Mouse (Mus musculus): ENCODE measurements at regions not wholly inside any gene's neighbourhood (a gene's known extent, or its start where the extent isn't known, plus 50 kb on each side); places are given as distances from the start of the nearest gene placed in this dataset.
A peak's percentile ranks its signal among the peaks of the same experiment; 100 is the strongest.

DNA sequence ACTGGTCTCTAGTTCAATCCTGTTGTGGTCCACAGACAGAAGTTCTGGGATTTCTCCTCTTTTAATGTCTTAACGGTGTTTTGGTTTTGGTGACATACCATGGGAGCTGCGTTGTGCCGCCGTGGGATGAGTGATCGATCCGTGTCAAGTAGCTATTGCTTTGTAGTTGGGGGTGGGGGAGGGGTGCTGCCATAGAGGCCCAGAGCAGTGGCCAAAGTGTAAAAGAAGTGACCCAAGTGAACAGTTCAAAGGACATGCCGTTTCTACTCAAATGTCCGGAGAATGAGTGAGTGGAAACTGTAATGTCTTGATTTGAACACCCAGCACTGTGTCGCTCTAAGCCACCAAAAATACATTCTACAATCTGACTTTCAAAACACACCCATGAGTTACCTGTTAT lies 123.7 kb upstream of the Rpl34 start:
- Histone ChIP-seq H3K27me3 (replicated peaks; ENCODE audit: control insufficient read depth, insufficient read depth, low read length) (no peaks in the 10 kb centered on the region), H3K4me2 (ENCODE audit: low read length) (no peak overlapping the region), H3K4me3 (ENCODE audit: low read depth, low read length) (no peak overlapping the region), H3K27ac (ENCODE audit: low read depth) (no peak overlapping the region), H3K9ac (ENCODE audit: low read length) (no peak overlapping the region), H3K4me1 (replicated peaks; ENCODE audit: control insufficient read depth, insufficient read depth, low read length) (no peaks in the 10 kb centered on the region), H3K36me3 (ENCODE audit: control insufficient read depth, insufficient read depth, low read length) (no peaks in the 10 kb centered on the region), H3K9me3 (ENCODE audit: control insufficient read depth, low read length) (no peaks in the 10 kb centered on the region)
- 77% methylated on average over 9 of the region's 9 CpGs for WGBS
- ATAC-seq (replicated peaks; ENCODE audit: low FRiP score, low TSS enrichment, low read depth) (no peak), DNase-seq (ENCODE audit: low spot score) (no peak)

- DNase-seq (ENCODE audit: low spot score): no peak
- Histone ChIP-seq H3K4me1 (replicated peaks; ENCODE audit: control insufficient read depth, insufficient read depth, low read length) (no peaks in the 10 kb centered on the region), H3K9ac (ENCODE audit: low read length) (no peak overlapping the region), H3K4me2 (ENCODE audit: low read length) (no peak overlapping the region), H3K27me3 (replicated peaks; ENCODE audit: control insufficient read depth, insufficient read depth, low read length) (no peaks in the 10 kb centered on the region), H3K9me3 (ENCODE audit: control insufficient read depth, low read length) (no peaks in the 10 kb centered on the region), H3K4me3 (ENCODE audit: low read depth, low read length) (no peak overlapping the region), H3K36me3 (ENCODE audit: control insufficient read depth, insufficient read depth, low read length) (no peaks in the 10 kb centered on the region), H3K27ac (ENCODE audit: low read depth) (no peak overlapping the region)
- WGBS: 52% methylated on average over 5 of the region's 5 CpGs
- no peak for ATAC-seq (replicated peaks; ENCODE audit: low FRiP score, low TSS enrichment, low read depth)
Observed at GRCm38 (mm10) chr3:130850766-130851308, 120.6 kb upstream of the Rpl34 start.

DNA sequence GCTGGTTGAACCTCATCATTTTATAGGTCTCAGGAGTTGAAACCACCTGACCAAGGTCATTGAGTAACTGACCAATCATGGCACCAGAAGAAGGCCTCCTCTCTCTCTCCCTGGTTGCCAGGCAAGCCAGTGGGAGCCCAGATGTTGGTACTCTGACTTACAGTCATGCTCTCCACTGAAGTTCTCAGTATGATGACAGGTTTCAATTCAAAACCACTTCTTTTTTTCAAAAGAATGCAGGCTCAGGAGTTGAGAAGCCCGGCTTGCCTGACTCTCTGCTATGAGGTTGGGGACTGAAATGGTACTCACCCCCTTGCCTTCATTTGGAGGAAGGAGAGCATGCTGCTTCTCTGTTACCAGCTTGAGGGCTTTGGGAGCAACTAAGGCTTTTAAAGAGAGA lies 111.6 kb upstream of the Rpl34 start:
- ATAC-seq (replicated peaks; ENCODE audit: low FRiP score, low TSS enrichment, low read depth): no peak

DNA sequence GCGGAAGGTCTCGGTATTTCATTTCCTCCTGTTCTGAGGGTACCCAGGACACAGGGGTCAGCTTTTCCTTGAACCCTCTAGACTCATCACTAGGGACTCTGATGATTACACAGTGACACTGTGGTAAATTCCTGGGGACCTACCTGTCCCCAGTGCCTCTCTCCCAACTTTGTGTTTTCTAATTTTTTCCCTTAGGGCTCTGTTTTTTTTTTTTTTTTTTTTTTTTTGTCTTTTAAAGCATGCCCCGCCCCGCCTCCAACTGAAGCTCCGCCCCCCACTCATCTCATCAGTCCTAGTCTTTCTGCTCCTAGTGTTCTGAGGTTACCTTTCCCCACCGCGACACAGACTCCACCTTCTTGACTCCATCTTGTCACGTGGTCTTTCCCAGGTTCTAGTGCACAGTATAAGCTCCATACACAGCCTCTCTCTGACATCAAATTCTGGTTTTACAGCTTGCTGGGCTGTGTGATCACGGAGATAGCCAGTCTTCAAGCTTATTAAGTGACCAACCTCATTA lies 109.8 kb upstream of the Rpl34 start:
- H3K36me3 ChIP-seq (ENCODE audit: control insufficient read depth, insufficient read depth, low read length): no peaks in the 10 kb centered on the region

More for the DNA sequence above, 111.6 kb upstream of the Rpl34 start:
- H3K9ac ChIP-seq (ENCODE audit: low read length): no peak overlapping the region
- no peak overlapping the region for H3K4me2 ChIP-seq (ENCODE audit: low read length)
- no peaks in the 10 kb centered on the region for H3K9me3 ChIP-seq (ENCODE audit: control insufficient read depth, low read length)
- no peaks in the 10 kb centered on the region for H3K36me3 ChIP-seq (ENCODE audit: control insufficient read depth, insufficient read depth, low read length)
- 88% methylated on average over 1 of the region's 1 CpGs for WGBS
- DNase-seq (ENCODE audit: low spot score): no peak
- no peak overlapping the region for H3K27ac ChIP-seq (ENCODE audit: low read depth)
- H3K4me3 ChIP-seq (ENCODE audit: low read depth, low read length): no peak overlapping the region
- H3K27me3 ChIP-seq (replicated peaks; ENCODE audit: control insufficient read depth, insufficient read depth, low read length): no peaks in the 10 kb centered on the region
- no peaks in the 10 kb centered on the region for H3K4me1 ChIP-seq (replicated peaks; ENCODE audit: control insufficient read depth, insufficient read depth, low read length)

DNA sequence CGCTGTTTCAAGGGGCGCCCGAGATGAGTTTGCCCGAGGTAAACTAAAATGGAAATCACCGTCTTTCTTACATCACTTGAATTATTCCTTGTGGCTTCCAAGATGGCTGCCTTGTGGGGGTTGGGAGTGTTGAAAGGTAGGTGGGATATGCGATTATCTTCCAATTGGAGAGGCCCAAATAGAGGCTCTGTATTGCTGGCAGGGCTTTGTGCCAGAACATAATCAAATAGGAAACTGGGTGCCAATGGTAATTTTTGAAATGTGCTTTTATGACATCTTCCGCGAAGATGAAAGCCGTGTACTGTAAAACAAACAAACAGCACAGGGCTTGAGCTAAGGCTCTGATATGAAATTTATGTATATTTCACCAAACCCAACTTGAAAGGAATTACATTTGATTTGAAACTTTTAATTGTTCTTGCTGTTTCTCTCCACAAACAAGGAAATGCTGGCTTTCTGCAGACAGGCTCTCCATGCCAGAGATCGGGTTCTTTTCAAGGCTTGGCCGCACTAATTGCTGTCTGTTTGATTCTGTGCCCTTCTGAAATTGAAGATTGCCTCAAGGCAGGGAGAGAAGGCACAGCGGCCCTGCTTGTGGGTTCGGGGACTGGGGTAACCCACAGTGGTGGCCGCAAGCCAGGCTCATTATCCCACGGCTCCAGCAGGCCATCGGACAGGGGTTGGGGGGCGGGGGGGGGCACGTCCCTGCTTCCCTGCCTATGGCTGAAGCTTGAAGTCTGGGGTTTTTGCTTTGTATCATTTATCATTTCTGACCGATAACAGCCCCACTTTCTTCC lies 108.6 kb upstream of the Rpl34 start:
- no peak for DNase-seq (ENCODE audit: low spot score)
- Histone ChIP-seq H3K27me3 (replicated peaks; ENCODE audit: control insufficient read depth, insufficient read depth, low read length) (no peaks in the 10 kb centered on the region), H3K4me3 (ENCODE audit: low read depth, low read length) (no peak overlapping the region), H3K4me1 (replicated peaks; ENCODE audit: control insufficient read depth, insufficient read depth, low read length) (no peaks in the 10 kb centered on the region), H3K27ac (ENCODE audit: low read depth) (no peak overlapping the region), H3K36me3 (ENCODE audit: control insufficient read depth, insufficient read depth, low read length) (no peaks in the 10 kb centered on the region), H3K9ac (ENCODE audit: low read length) (no peak overlapping the region), H3K9me3 (ENCODE audit: control insufficient read depth, low read length) (no peaks in the 10 kb centered on the region), H3K4me2 (ENCODE audit: low read length) (no peak overlapping the region)
- no peak for ATAC-seq (replicated peaks; ENCODE audit: low FRiP score, low TSS enrichment, low read depth)
- 76% methylated on average over 19 of the region's 19 CpGs for WGBS

More for the DNA sequence above, 109.8 kb upstream of the Rpl34 start:
- Histone ChIP-seq H3K9me3 (ENCODE audit: control insufficient read depth, low read length) (no peaks in the 10 kb centered on the region), H3K9ac (ENCODE audit: low read length) (no peak overlapping the region), H3K4me1 (replicated peaks; ENCODE audit: control insufficient read depth, insufficient read depth, low read length) (no peaks in the 10 kb centered on the region), H3K27ac (ENCODE audit: low read depth) (no peak overlapping the region), H3K27me3 (replicated peaks; ENCODE audit: control insufficient read depth, insufficient read depth, low read length) (no peaks in the 10 kb centered on the region), H3K4me2 (ENCODE audit: low read length) (no peak overlapping the region), H3K4me3 (ENCODE audit: low read depth, low read length) (no peak overlapping the region)
- ATAC-seq (replicated peaks; ENCODE audit: low FRiP score, low TSS enrichment, low read depth) (no peak), DNase-seq (ENCODE audit: low spot score) (no peak)
- WGBS: 85% methylated on average over 9 of the region's 9 CpGs

- Histone ChIP-seq H3K4me1 (replicated peaks; ENCODE audit: control insufficient read depth, insufficient read depth, low read length) (no peaks in the 10 kb centered on the region), H3K27ac (ENCODE audit: low read depth) (no peak overlapping the region; the same call in 1 of the 2 replicates), H3K9me3 (ENCODE audit: control insufficient read depth, low read length) (no peaks in the 10 kb centered on the region), H3K4me3 (ENCODE audit: low read depth, low read length) (no peak overlapping the region), H3K36me3 (ENCODE audit: control insufficient read depth, insufficient read depth, low read length) (no peaks in the 10 kb centered on the region), H3K4me2 (ENCODE audit: low read length) (no peak overlapping the region), H3K9ac (ENCODE audit: low read length) (no peak overlapping the region), H3K27me3 (replicated peaks; ENCODE audit: control insufficient read depth, insufficient read depth, low read length) (no peaks in the 10 kb centered on the region)
- no peak for ATAC-seq (replicated peaks; ENCODE audit: low FRiP score, low TSS enrichment, low read depth)
- WGBS: 86% methylated on average over 5 of the region's 5 CpGs
- no peak for DNase-seq (ENCODE audit: low spot score)
Observed at GRCm38 (mm10) chr3:130833722-130834121, 103.5 kb upstream of the Rpl34 start.

GRCm38 (mm10) chr3:130833082-130833481 lies 102.9 kb upstream of the Rpl34 start:
- Histone ChIP-seq H3K27me3 (replicated peaks; ENCODE audit: control insufficient read depth, insufficient read depth, low read length) (no peaks in the 10 kb centered on the region), H3K9ac (ENCODE audit: low read length) (no peak overlapping the region), H3K27ac (ENCODE audit: low read depth) (peak overlapping the region; percentile 34), H3K4me1 (replicated peaks; ENCODE audit: control insufficient read depth, insufficient read depth, low read length) (no peaks in the 10 kb centered on the region), H3K4me2 (ENCODE audit: low read length) (no peak overlapping the region), H3K9me3 (ENCODE audit: control insufficient read depth, low read length) (no peaks in the 10 kb centered on the region), H3K4me3 (ENCODE audit: low read depth, low read length) (no peak overlapping the region), H3K36me3 (ENCODE audit: control insufficient read depth, insufficient read depth, low read length) (no peaks in the 10 kb centered on the region)
- ATAC-seq (replicated peaks; ENCODE audit: low FRiP score, low TSS enrichment, low read depth) (peak; percentile 90), DNase-seq (ENCODE audit: low spot score) (peak; percentile 54)
- WGBS: 58% methylated on average over 9 of the region's 9 CpGs

GRCm38 (mm10) chr3:130831788-130832187 lies 101.6 kb upstream of the Rpl34 start:
- Histone ChIP-seq H3K4me1 (replicated peaks; ENCODE audit: control insufficient read depth, insufficient read depth, low read length) (no peaks in the 10 kb centered on the region), H3K27me3 (replicated peaks; ENCODE audit: control insufficient read depth, insufficient read depth, low read length) (no peaks in the 10 kb centered on the region), H3K9me3 (ENCODE audit: control insufficient read depth, low read length) (no peaks in the 10 kb centered on the region), H3K36me3 (ENCODE audit: control insufficient read depth, insufficient read depth, low read length) (no peaks in the 10 kb centered on the region), H3K4me3 (ENCODE audit: low read depth, low read length) (no peak overlapping the region), H3K27ac (ENCODE audit: low read depth) (no peak overlapping the region), H3K4me2 (ENCODE audit: low read length) (no peak overlapping the region), H3K9ac (ENCODE audit: low read length) (no peak overlapping the region)
- 91% methylated on average over 6 of the region's 6 CpGs for WGBS
- DNase-seq (ENCODE audit: low spot score): no peak
- ATAC-seq (replicated peaks; ENCODE audit: low FRiP score, low TSS enrichment, low read depth): no peak

DNA sequence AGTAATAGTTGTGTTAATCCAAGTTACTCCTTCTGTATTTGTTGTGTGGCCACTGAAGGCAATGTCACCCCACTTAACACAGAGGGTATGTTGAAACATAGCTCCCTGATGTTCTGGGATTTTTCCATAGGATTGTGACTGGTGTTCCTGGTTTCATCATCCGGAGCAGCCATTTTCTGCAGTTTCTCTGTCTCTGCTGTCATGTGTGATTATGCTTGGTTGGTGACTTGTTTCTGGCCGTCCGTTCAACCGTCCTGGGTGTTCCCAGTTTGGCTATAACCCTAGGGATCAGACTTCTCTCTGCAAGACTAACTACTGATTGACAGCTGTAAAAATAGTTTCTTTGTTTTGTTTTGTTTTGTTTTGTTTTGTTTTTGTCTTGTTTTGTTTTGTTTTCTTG lies 98.1 kb upstream of the Rpl34 start:
- no peaks in the 10 kb centered on the region for H3K9me3 ChIP-seq (ENCODE audit: control insufficient read depth, low read length)
- H3K4me2 ChIP-seq (ENCODE audit: low read length): no peak overlapping the region
- 87% methylated on average over 4 of the region's 4 CpGs for WGBS
- no peak overlapping the region for H3K9ac ChIP-seq (ENCODE audit: low read length)
- DNase-seq (ENCODE audit: low spot score): no peak
- no peaks in the 10 kb centered on the region for H3K4me1 ChIP-seq (replicated peaks; ENCODE audit: control insufficient read depth, insufficient read depth, low read length)
- H3K36me3 ChIP-seq (ENCODE audit: control insufficient read depth, insufficient read depth, low read length): no peaks in the 10 kb centered on the region
- no peak for ATAC-seq (replicated peaks; ENCODE audit: low FRiP score, low TSS enrichment, low read depth)
- no peak overlapping the region for H3K4me3 ChIP-seq (ENCODE audit: low read depth, low read length)
- no peaks in the 10 kb centered on the region for H3K27me3 ChIP-seq (replicated peaks; ENCODE audit: control insufficient read depth, insufficient read depth, low read length)
- H3K27ac ChIP-seq (ENCODE audit: low read depth): no peak overlapping the region
